Mouse (Mus musculus): ENCODE data around the gene Vmn1r52. TPM values are rescaled to one million over a fixed set of nuclear protein-coding genes. Genes with fewer than 3 reads are reported as not detected.
"Not testable (repeated sequence)": the region's sequence is repeated elsewhere in the genome, so short reads cannot be mapped to it uniquely, and the experiment has no call there.

The Vmn1r52 gene
- polyA plus RNA-seq (2014; fragmentation: Nextera tagmentation; extraction: Ambion mirVana) = not detected in 2 replicates

GRCm38 (mm10) chr6:90174508-90174907, at the start of gene Vmn1r52:
TSS of gene Vmn1r52 (plus strand) at chr6:90174808.
- Histone ChIP-seq H3K4me1 (ENCODE audit: control insufficient read depth, insufficient read depth, low read length) (no peaks in the 10 kb centered on the region), H3K4me2 (no peak within 1 kb of the TSS), H3K4me3 (ENCODE audit: low read depth, low read length) (no peak within 1 kb of the TSS), H3K9me3 (replicated peaks; ENCODE audit: control insufficient read depth, low read length) (no peaks in the 10 kb centered on the region), H3K27ac (ENCODE audit: low read depth, low read length) (no peak within 1 kb of the TSS), H3K27me3 (ENCODE audit: control insufficient read depth, insufficient read depth, low read length) (no peaks in the 10 kb centered on the region), H3K9ac (ENCODE audit: low read depth, low read length) (no peak within 1 kb of the TSS), H3K36me3 (ENCODE audit: control insufficient read depth, insufficient read depth, low read length) (no peaks in the 10 kb centered on the region)
- no peak for ATAC-seq (replicated peaks; ENCODE audit: insufficient number of reproducible peaks, low FRiP score, low TSS enrichment)
- 52% methylated on average over 2 of the region's 2 CpGs for WGBS (ENCODE audit: insufficient replicate concordance)

DNA sequence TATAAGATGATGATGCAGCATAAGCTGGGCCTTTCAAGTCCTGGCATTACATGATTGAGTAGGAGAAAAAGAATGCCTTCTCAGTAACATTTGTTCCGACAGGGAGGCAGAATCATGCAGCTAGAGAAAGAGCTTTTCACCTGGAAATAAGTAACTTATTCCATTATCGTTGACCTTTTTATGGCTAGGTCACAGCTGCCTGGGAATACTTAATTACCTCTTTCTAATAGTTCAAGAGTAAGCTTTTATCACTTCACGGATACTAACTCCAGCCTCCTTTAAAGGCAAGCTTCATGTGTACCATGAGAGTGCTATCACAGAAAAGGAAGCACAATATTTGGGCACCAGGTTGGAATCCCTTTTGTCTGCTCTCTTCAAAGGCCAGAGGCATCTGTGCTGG, 14.5 kb upstream of the Vmn1r52 start:
- no peak for ATAC-seq (replicated peaks; ENCODE audit: insufficient number of reproducible peaks, low FRiP score, low TSS enrichment)
- WGBS (ENCODE audit: insufficient replicate concordance) = 67% methylated on average over 3 of the region's 3 CpGs
- no peaks in the 10 kb centered on the region for H3K9me3 ChIP-seq (replicated peaks; ENCODE audit: control insufficient read depth, low read length)

DNA sequence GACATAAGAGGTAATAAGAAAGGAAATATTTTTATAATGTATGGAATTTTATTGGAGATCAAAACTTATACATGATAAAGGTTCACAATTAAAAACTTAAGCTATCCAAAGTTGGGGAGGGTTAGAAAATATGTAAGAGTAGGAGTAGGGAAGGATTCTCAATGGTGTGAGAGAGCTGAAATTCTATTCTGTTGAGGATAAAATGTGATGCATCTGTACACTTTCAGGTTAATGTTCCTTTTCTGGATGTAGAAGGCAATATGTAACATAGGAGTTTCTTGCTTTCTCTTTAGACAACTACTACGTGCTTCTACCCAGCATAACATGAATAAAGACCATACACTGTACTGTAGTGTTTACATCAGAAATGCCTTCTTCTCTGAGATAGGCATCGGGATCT, 27.9 kb downstream of the Vmn1r52 start, which contains the start of gene V1ra8:
Gene V1ra8, plus strand, starts transcription at position 301 of the 400 bp plus-strand sequence.
- H3K27ac ChIP-seq (ENCODE audit: low read depth, low read length); H3K27me3 ChIP-seq (ENCODE audit: control insufficient read depth, insufficient read depth, low read length); H3K9ac ChIP-seq (ENCODE audit: low read depth, low read length); ATAC-seq (replicated peaks; ENCODE audit: insufficient number of reproducible peaks, low FRiP score, low TSS enrichment); H3K9me3 ChIP-seq (replicated peaks; ENCODE audit: control insufficient read depth, low read length); H3K4me3 ChIP-seq (ENCODE audit: low read depth, low read length); H3K4me1 ChIP-seq (ENCODE audit: control insufficient read depth, insufficient read depth, low read length); H3K36me3 ChIP-seq (ENCODE audit: control insufficient read depth, insufficient read depth, low read length); H3K4me2 ChIP-seq: not testable (repeated sequence)
- 77% methylated on average over 2 of the region's 2 CpGs for WGBS (ENCODE audit: insufficient replicate concordance)

More for the DNA sequence above, 14.5 kb upstream of the Vmn1r52 start:
- Histone ChIP-seq H3K4me1 (ENCODE audit: control insufficient read depth, insufficient read depth, low read length) (no peaks in the 10 kb centered on the region), H3K4me3 (ENCODE audit: low read depth, low read length) (no peak overlapping the region), H3K4me2 (no peak overlapping the region), H3K36me3 (ENCODE audit: control insufficient read depth, insufficient read depth, low read length) (no peaks in the 10 kb centered on the region), H3K27me3 (ENCODE audit: control insufficient read depth, insufficient read depth, low read length) (no peaks in the 10 kb centered on the region), H3K27ac (ENCODE audit: low read depth, low read length) (no peak overlapping the region), H3K9ac (ENCODE audit: low read depth, low read length) (no peak overlapping the region)

- H3K36me3 ChIP-seq (ENCODE audit: control insufficient read depth, insufficient read depth, low read length) = no peaks in the 10 kb centered on the region
- H3K4me3 ChIP-seq (ENCODE audit: low read depth, low read length) = no peak within 1 kb of the TSS
- H3K4me2 ChIP-seq = no peak within 1 kb of the TSS
- H3K9ac ChIP-seq (ENCODE audit: low read depth, low read length) = no peak within 1 kb of the TSS
- no peaks in the 10 kb centered on the region for H3K27me3 ChIP-seq (ENCODE audit: control insufficient read depth, insufficient read depth, low read length)
- 0 out of 2 replicates have a peak, but pooled peaks cover 2% of the 10 kb centered on the region for H3K9me3 ChIP-seq (replicated peaks; ENCODE audit: control insufficient read depth, low read length)
- no peaks in the 10 kb centered on the region for H3K4me1 ChIP-seq (ENCODE audit: control insufficient read depth, insufficient read depth, low read length)
- no peak for ATAC-seq (replicated peaks; ENCODE audit: insufficient number of reproducible peaks, low FRiP score, low TSS enrichment)
- H3K27ac ChIP-seq (ENCODE audit: low read depth, low read length) = no peak within 1 kb of the TSS
- WGBS (ENCODE audit: insufficient replicate concordance) = 82% methylated on average over 1 of the region's 1 CpGs
Measured at GRCm38 (mm10) chr6:90224338-90224737, 49.7 kb downstream of the Vmn1r52 start, which contains the start of gene Vmn1r53. TSS of gene Vmn1r53 (minus strand) at chr6:90224438.

Other genes starting within 250 kb of the Vmn1r52 start
- not detected in 2 replicates for gene Vmn1r45, start 234.2 kb upstream of the Vmn1r52 start, polyA plus RNA-seq (2014; fragmentation: Nextera tagmentation; extraction: Ambion mirVana)
- gene Vmn1r46, start 205.5 kb upstream of the Vmn1r52 start, polyA plus RNA-seq (2014; fragmentation: Nextera tagmentation; extraction: Ambion mirVana) = not detected in 2 replicates
- gene Vmn1r47, start 158.7 kb upstream of the Vmn1r52 start, polyA plus RNA-seq (2014; fragmentation: Nextera tagmentation; extraction: Ambion mirVana) = not detected in 2 replicates
- not detected in 2 replicates for gene Vmn1r48, start 138.0 kb upstream of the Vmn1r52 start, polyA plus RNA-seq (2014; fragmentation: Nextera tagmentation; extraction: Ambion mirVana)
- not detected in 2 replicates for gene Vmn1r49, start 96.3 kb upstream of the Vmn1r52 start, polyA plus RNA-seq (2014; fragmentation: Nextera tagmentation; extraction: Ambion mirVana)
- gene Vmn1r50, start 73.4 kb upstream of the Vmn1r52 start, polyA plus RNA-seq (2014; fragmentation: Nextera tagmentation; extraction: Ambion mirVana) = not detected in 2 replicates
- gene Vmn1r51, start 52.2 kb upstream of the Vmn1r52 start, polyA plus RNA-seq (2014; fragmentation: Nextera tagmentation; extraction: Ambion mirVana) = not detected in 2 replicates
- not detected in 2 replicates for gene V1ra8, start 28.0 kb downstream of the Vmn1r52 start, polyA plus RNA-seq (2014; fragmentation: Nextera tagmentation; extraction: Ambion mirVana)
- gene Vmn1r53, start 49.6 kb downstream of the Vmn1r52 start, polyA plus RNA-seq (2014; fragmentation: Nextera tagmentation; extraction: Ambion mirVana) = not detected in 2 replicates
- gene Vmn1r54, start 71.5 kb downstream of the Vmn1r52 start, polyA plus RNA-seq (2014; fragmentation: Nextera tagmentation; extraction: Ambion mirVana) = not detected in 2 replicates
- not detected in 2 replicates for gene BC048671, start 126.4 kb downstream of the Vmn1r52 start, polyA plus RNA-seq (2014; fragmentation: Nextera tagmentation; extraction: Ambion mirVana)
- 0.25 and 0.30 TPM in 2 replicates for gene Chst13, start 150.4 kb downstream of the Vmn1r52 start, polyA plus RNA-seq (2014; fragmentation: Nextera tagmentation; extraction: Ambion mirVana)
- gene Uroc1, start 158.5 kb downstream of the Vmn1r52 start, polyA plus RNA-seq (2014; fragmentation: Nextera tagmentation; extraction: Ambion mirVana) = not detected in 2 replicates
- gene Zxdc, start 194.7 kb downstream of the Vmn1r52 start, polyA plus RNA-seq (2014; fragmentation: Nextera tagmentation; extraction: Ambion mirVana) = 5.3 and 5.6 TPM in 2 replicates